Comparison of ENCODE assay signal across 14 mouse cellular contexts in the genomic region with DNA sequence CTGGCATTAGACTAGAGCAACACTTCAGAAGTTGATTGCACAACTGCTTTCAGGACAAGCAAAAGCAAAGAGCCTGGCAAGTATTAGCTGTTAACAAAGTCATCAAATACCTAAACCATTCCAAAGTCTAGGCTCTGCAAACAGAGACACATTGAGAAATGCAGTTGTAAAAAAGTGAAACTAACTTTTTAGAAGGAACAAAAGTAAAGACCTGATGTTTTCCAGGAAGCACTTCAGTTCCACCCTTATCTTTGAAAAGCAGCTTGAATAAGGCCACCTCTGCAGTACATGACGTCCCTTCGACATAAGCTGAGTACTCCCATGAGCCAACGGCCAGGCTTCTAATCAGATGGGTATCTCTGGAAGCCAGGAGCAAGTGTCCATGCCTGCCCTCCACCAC. TPM values are rescaled to one million over a fixed set of nuclear protein-coding genes. Genes with fewer than 3 reads are reported as not detected.
DNase-seq lines count a peak whose midpoint lies in the region; ATAC-seq and TF ChIP-seq lines count a peak whose summit lies in the region.
"Had no signal": no experiment of that assay in that cellular context is flagged by ENCODE, and none has a peak within 500 bp of the region (broad histone marks: within the 10 kb centered on the region; RNA-seq: fewer than 3 reads in every experiment).

No protein-coding gene starts in this region.

- WGBS in embryonic facial prominence, embryonic 14.5 days = 71% methylated on average over 3 of the region's 3 CpGs
- 64% methylated on average over 3 of the region's 3 CpGs for WGBS in embryonic facial prominence, embryonic 10.5 days
- 21% methylated on average over 3 of the region's 3 CpGs for WGBS in lung, adult 2 months
- WGBS in forebrain, embryonic 16.5 days = 68% methylated on average over 3 of the region's 3 CpGs

- TF ChIP-seq POLR2A in lung, adult 2 months (IDR thresholded peaks at IDR 0.05; ENCODE audit: borderline replicate concordance, extremely low read depth, low read depth, low read length) = no peak

- H3K4me3 ChIP-seq in embryonic facial prominence, embryonic 14.5 days (ENCODE audit: low read depth, low read length) = no peak overlapping the region
- H3K4me3 ChIP-seq in embryonic facial prominence, embryonic 10.5 days = no peak overlapping the region
- no peak overlapping the region for H3K4me3 ChIP-seq in lung, adult 2 months (replicated peaks; ENCODE audit: extremely low read depth, low read depth, low read length)
- no peak overlapping the region for H3K4me3 ChIP-seq in forebrain, embryonic 16.5 days (replicated peaks; ENCODE audit: low read length)
- H3K4me3 ChIP-seq: limb, embryonic 12.5 days; neural tube, embryonic 12.5 days had no signal

- H3K9me3 ChIP-seq in embryonic facial prominence, embryonic 14.5 days (ENCODE audit: control insufficient read depth, low read length) = no peaks in the 10 kb centered on the region
- H3K9me3 ChIP-seq in embryonic facial prominence, embryonic 10.5 days = no peaks in the 10 kb centered on the region
- no peaks in the 10 kb centered on the region for H3K9me3 ChIP-seq in forebrain, embryonic 16.5 days (ENCODE audit: control insufficient read depth, low read length)
- H3K9me3 ChIP-seq: limb, embryonic 12.5 days; neural tube, embryonic 12.5 days had no signal

- H3K27me3 ChIP-seq in embryonic facial prominence, embryonic 14.5 days (replicated peaks; ENCODE audit: control insufficient read depth, insufficient read depth, low read length) = no peaks in the 10 kb centered on the region
- no peaks in the 10 kb centered on the region for H3K27me3 ChIP-seq in embryonic facial prominence, embryonic 10.5 days (replicated peaks; ENCODE audit: low read depth, poor library complexity, severe bottlenecking)
- H3K27me3 ChIP-seq in forebrain, embryonic 16.5 days (replicated peaks; ENCODE audit: control insufficient read depth, insufficient read depth, low read length) = no peaks in the 10 kb centered on the region
- H3K27me3 ChIP-seq: limb, embryonic 12.5 days; neural tube, embryonic 12.5 days had no signal

- no peak overlapping the region for H3K4me2 ChIP-seq in embryonic facial prominence, embryonic 14.5 days (ENCODE audit: low read depth, low read length)
- no peak overlapping the region for H3K4me2 ChIP-seq in forebrain, embryonic 16.5 days (ENCODE audit: low read length)
- H3K4me2 ChIP-seq: limb, embryonic 12.5 days; neural tube, embryonic 12.5 days had no signal

- H3K36me3 ChIP-seq in embryonic facial prominence, embryonic 14.5 days (ENCODE audit: control insufficient read depth, insufficient read depth, low read length) = no peaks in the 10 kb centered on the region
- no peaks in the 10 kb centered on the region for H3K36me3 ChIP-seq in embryonic facial prominence, embryonic 10.5 days (replicated peaks)
- no peaks in the 10 kb centered on the region for H3K36me3 ChIP-seq in forebrain, embryonic 16.5 days (ENCODE audit: control insufficient read depth, insufficient read depth)
- H3K36me3 ChIP-seq: limb, embryonic 12.5 days; neural tube, embryonic 12.5 days had no signal

- no peak overlapping the region for H3K9ac ChIP-seq in embryonic facial prominence, embryonic 14.5 days (ENCODE audit: low read depth, low read length)
- no peak overlapping the region for H3K9ac ChIP-seq in forebrain, embryonic 16.5 days (replicated peaks; ENCODE audit: low read depth, low read length)
- H3K9ac ChIP-seq: limb, embryonic 12.5 days; neural tube, embryonic 12.5 days had no signal

- no peaks in the 10 kb centered on the region for H3K4me1 ChIP-seq in embryonic facial prominence, embryonic 14.5 days (ENCODE audit: control insufficient read depth, insufficient read depth, low read length)
- H3K4me1 ChIP-seq in embryonic facial prominence, embryonic 10.5 days = no peaks in the 10 kb centered on the region
- H3K4me1 ChIP-seq in lung, adult 2 months (ENCODE audit: control insufficient read depth, insufficient read depth, low read length) = no peaks in the 10 kb centered on the region
- H3K4me1 ChIP-seq in forebrain, embryonic 16.5 days (replicated peaks; ENCODE audit: control insufficient read depth, insufficient read depth, low read length) = no peaks in the 10 kb centered on the region
- H3K4me1 ChIP-seq: limb, embryonic 12.5 days; neural tube, embryonic 12.5 days had no signal

- peak; percentile 10 for DNase-seq in embryonic facial prominence, embryonic 14.5 days (ENCODE audit: low spot score)
- no peak for DNase-seq in embryonic facial prominence, embryonic 10.5 days (ENCODE audit: low spot score)
- peak; percentile 16 for DNase-seq in lung, adult 2 months
- peak; percentile 68 to 74 for DNase-seq in spleen, postnatal 4 days (ENCODE audit: low spot score in 2 of 2)
- DNase-seq in cerebellum, postnatal 10 days = no peak
- DNase-seq in left cerebral cortex, adult 18-20 months (ENCODE audit: low spot score in 2 of 2) = no peak
- DNase-seq: kidney, adult 9 months; right cerebral cortex, postnatal 4 days had no signal

- no peak for TF ChIP-seq CTCF in lung, adult 2 months (IDR thresholded peaks at IDR 0.05; ENCODE audit: insufficient read depth, low read length)

- ATAC-seq in embryonic facial prominence, embryonic 14.5 days (ENCODE audit: low read depth) = no peak
- peak; percentile 87 for ATAC-seq in erythroid progenitor cell, adult 5-6 weeks (replicated peaks; ENCODE audit: low FRiP score, poor library complexity, severe bottlenecking)
- no peak for ATAC-seq in forebrain, embryonic 16.5 days

- H3K27ac ChIP-seq in embryonic facial prominence, embryonic 14.5 days (replicated peaks; ENCODE audit: low read depth, low read length) = no peak overlapping the region
- H3K27ac ChIP-seq in embryonic facial prominence, embryonic 10.5 days (replicated peaks) = no peak overlapping the region
- no peak overlapping the region for H3K27ac ChIP-seq in forebrain, embryonic 16.5 days (ENCODE audit: low read length)
- H3K27ac ChIP-seq: limb, embryonic 12.5 days; neural tube, embryonic 12.5 days had no signal

RNA-seq across cellular contexts. Expression of gene Crisp2, which starts 0.3 kb away (rescaled TPM):
- not detected in 2 replicates for polyA plus RNA-seq in embryonic facial prominence, embryonic 14.5 days (2014; fragmentation: Nextera tagmentation; extraction: Ambion mirVana)
- not detected in 2 replicates for polyA plus RNA-seq in embryonic facial prominence, embryonic 10.5 days (2016; fragmentation: Nextera tagmentation; extraction: Ambion mirVana)
- 1.3 TPM in 1 of 2 replicates, not detected in the other for total RNA-seq in erythroid progenitor cell, adult 5-6 weeks (2015; ENCODE audit: low replicate concordance)
- total RNA-seq in erythroid progenitor cell, adult 5-6 weeks (2017; ENCODE audit: low replicate concordance) = not detected in 2 replicates
- not detected in 2 replicates for polyA plus RNA-seq in lung, adult 2 months (2012; rRNA removed)
- polyA plus RNA-seq in forebrain, embryonic 16.5 days (2015; fragmentation: Nextera tagmentation; extraction: Ambion mirVana) = not detected in 2 replicates
- not detected for total RNA-seq in left cerebral cortex, adult 18-20 months (2021)
- total RNA-seq: heart, adult 18-20 months had no signal
- polyA plus RNA-seq: cortical plate, adult 2 months; limb, embryonic 12.5 days; neural tube, embryonic 12.5 days had no signal

RNA-seq across cellular contexts. Expression of gene Rhag, which starts 4.4 kb away (rescaled TPM):
- polyA plus RNA-seq in embryonic facial prominence, embryonic 14.5 days (2014; fragmentation: Nextera tagmentation; extraction: Ambion mirVana) = 0.42 and 0.55 TPM in 2 replicates
- 5.0 and 5.6 TPM in 2 replicates for polyA plus RNA-seq in embryonic facial prominence, embryonic 10.5 days (2016; fragmentation: Nextera tagmentation; extraction: Ambion mirVana)
- 908 and 1,028 TPM in 2 replicates for total RNA-seq in erythroid progenitor cell, adult 5-6 weeks (2015; ENCODE audit: low replicate concordance)
- 496 and 547 TPM in 2 replicates for total RNA-seq in erythroid progenitor cell, adult 5-6 weeks (2017; ENCODE audit: low replicate concordance)
- not detected in 2 replicates for polyA plus RNA-seq in lung, adult 2 months (2012; rRNA removed)
- polyA plus RNA-seq in forebrain, embryonic 16.5 days (2015; fragmentation: Nextera tagmentation; extraction: Ambion mirVana) = 0.09 TPM in 1 of 2 replicates, not detected in the other
- total RNA-seq in left cerebral cortex, adult 18-20 months (2021) = not detected
- total RNA-seq: heart, adult 18-20 months had no signal
- polyA plus RNA-seq: cortical plate, adult 2 months had no signal

Comparison
In these comparisons a context has a peak if more than half of its experiments do, and no peak if none do; other contexts are left out.
1. DNase-seq: peak in embryonic facial prominence, embryonic 14.5 days (single experiment), lung, adult 2 months (single experiment) and spleen, postnatal 4 days (2 of 2); none in embryonic facial prominence, embryonic 10.5 days (single experiment), cerebellum, postnatal 10 days (0 of 2) and left cerebral cortex, adult 18-20 months (0 of 2).